Mouse (Mus musculus) midbrain, embryonic 13.5 days (tissue): Measurements from ENCODE around the gene Whrn. TPM values are rescaled to one million over a fixed set of nuclear protein-coding genes. Genes with fewer than 3 reads are reported as not detected.

Experiments
- ATAC-seq: fragments of 200-750 bp; cut with Nextera tagmentation; 2 replicates; pipeline ENCODE4 v1.8.0; 2017; ENCODE audit warnings: mild to moderate bottlenecking, moderate TSS enrichment, moderate library complexity
- H3K27ac ChIP-seq: fragments of 300-500 bp; sonication (generic); 2 replicates; pipeline ENCODE4 v1.5.1; 2015; ENCODE audit warnings: inconsistent platforms, mild to moderate bottlenecking, moderate library complexity
- H3K27me3 ChIP-seq: fragments of 300-500 bp; sonication (generic); 2 replicates; pipeline ENCODE4 v1.6.1; 2015; ENCODE audit warnings: mild to moderate bottlenecking, inconsistent platforms
- H3K36me3 ChIP-seq: fragments of 300-500 bp; sonication (generic); 2 replicates; pipeline ENCODE4 v1.6.1; 2015; ENCODE audit warnings: mild to moderate bottlenecking, inconsistent platforms
- H3K4me1 ChIP-seq: fragments of 300-500 bp; sonication (generic); replicated peaks from 2 replicates; pipeline ENCODE4 v1.6.1; 2015; ENCODE audit warnings: inconsistent platforms
- H3K4me2 ChIP-seq: fragments of 300-500 bp; sonication (generic); replicated peaks from 2 replicates; pipeline ENCODE4 v1.6.1; 2015; ENCODE audit warnings: moderate library complexity, mild to moderate bottlenecking, inconsistent platforms
- H3K4me3 ChIP-seq: fragments of 300-500 bp; sonication (generic); replicated peaks from 2 replicates; pipeline ENCODE4 v1.5.1; 2015; ENCODE audit warnings: mild to moderate bottlenecking, inconsistent platforms
- H3K9ac ChIP-seq: fragments of 300-500 bp; sonication (generic); replicated peaks from 2 replicates; pipeline ENCODE4 v1.6.1; 2015; ENCODE audit warnings: mild to moderate bottlenecking, inconsistent platforms
- H3K9me3 ChIP-seq: fragments of 300-500 bp; sonication (generic); 2 replicates; pipeline ENCODE4 v1.6.1; 2016; ENCODE audit warnings: mild to moderate bottlenecking, inconsistent platforms
- WGBS: fragments of 180-500 bp; shearing (Covaris S2); methylation state at CpG from one replicate; pipeline ENCODE4 v1.1.7; 2015; 5-methylcytosine and 5-hydroxymethylcytosine counted together
- polyA plus RNA-seq: library from polyadenylated mRNA; unstranded; fragments of >200 nt; fragmentation: Nextera tagmentation; extraction: Ambion mirVana; gene quantifications from 2 replicates; pipeline ENCODE4 v1.2.1, GENCODE M21; 2015

Gene Whrn
- 6.6 and 10.3 TPM in 2 replicates for polyA plus RNA-seq

GRCm38 (mm10) chr4:63495915-63496278, at the start of gene Whrn:
TSS of gene Whrn (minus strand) at chr4:63495991.
- Histone ChIP-seq H3K4me1 (peaks cover 60% of the 10 kb centered on the region), H3K27ac (no peak within 1 kb of the TSS), H3K4me2 (peak within 1 kb of the TSS; percentile 89), H3K36me3 (no peaks in the 10 kb centered on the region), H3K9ac (peak within 1 kb of the TSS; percentile 66), H3K9me3 (no peaks in the 10 kb centered on the region), H3K4me3 (peak within 1 kb of the TSS; percentile 58), H3K27me3 (peaks cover 2% of the 10 kb centered on the region; the same call in 1 of the 2 replicates)
- 0% methylated on average over 26 of the region's 34 CpGs for WGBS
- ATAC-seq = peak; percentile 91

- Histone ChIP-seq H3K36me3 (peaks cover 17% of the 10 kb centered on the region), H3K4me3 (peak overlapping the region; percentile 78), H3K4me2 (peak overlapping the region; percentile 81), H3K27ac (peak overlapping the region; percentile 82), H3K4me1 (peaks cover 34% of the 10 kb centered on the region), H3K9ac (peak overlapping the region; percentile 91), H3K27me3 (no peaks in the 10 kb centered on the region), H3K9me3 (no peaks in the 10 kb centered on the region)
- peak; percentile 1; the same call in 1 of the 2 replicates for ATAC-seq
- WGBS = 12% methylated on average over 26 of the region's 26 CpGs
Observed at GRCm38 (mm10) chr4:63545231-63545958, 49.6 kb upstream of the Whrn start.

DNA sequence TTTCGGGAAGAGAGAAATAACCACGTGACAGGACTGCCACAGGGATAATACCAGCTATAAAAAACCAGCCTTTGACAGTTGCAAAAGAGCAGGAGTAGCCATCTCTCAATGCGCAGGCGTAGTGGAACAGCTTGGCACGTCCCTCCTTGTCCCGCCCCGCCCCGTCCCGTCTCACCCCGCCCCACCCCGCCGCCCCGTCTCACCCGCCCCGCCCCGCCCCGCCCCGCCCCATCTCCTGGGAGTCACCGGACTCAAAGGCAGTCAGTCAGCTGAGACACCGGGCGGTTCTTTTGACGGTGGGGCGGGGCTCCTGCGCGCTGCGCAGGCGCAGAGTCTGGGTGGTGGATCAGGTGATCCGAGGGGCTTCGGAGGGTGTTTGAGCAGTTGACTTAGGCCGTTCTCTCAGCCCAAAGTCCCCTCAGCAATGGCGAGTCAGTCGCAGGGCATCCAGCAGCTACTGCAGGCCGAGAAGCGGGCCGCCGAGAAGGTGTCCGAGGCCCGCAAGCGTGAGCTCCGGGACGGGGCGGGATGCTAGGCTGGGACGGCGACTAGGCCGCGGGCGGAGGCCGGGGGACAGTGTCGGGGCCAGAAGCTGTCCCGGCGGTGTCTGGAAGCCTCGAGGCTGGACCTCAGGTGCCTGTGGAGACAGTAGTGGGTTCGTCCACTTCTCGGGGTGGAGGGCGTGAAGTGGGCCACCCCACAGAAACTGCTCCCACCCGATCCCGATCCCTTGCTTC, 48.9 kb upstream of the Whrn start, which contains the start of gene Atp6v1g1:
Gene Atp6v1g1, plus strand, starts transcription at position 279 of the 737 bp plus-strand sequence.
- Histone ChIP-seq H3K4me1 (peaks cover 34% of the 10 kb centered on the region), H3K27me3 (no peaks in the 10 kb centered on the region), H3K9ac (peak within 1 kb of the TSS; percentile 91), H3K27ac (peak within 1 kb of the TSS; percentile 82), H3K4me3 (peak within 1 kb of the TSS; percentile 78), H3K9me3 (no peaks in the 10 kb centered on the region), H3K4me2 (peak within 1 kb of the TSS; percentile 81), H3K36me3 (peaks cover 14% of the 10 kb centered on the region)
- ATAC-seq = peak; percentile 97
- under 1% methylated on average over 52 of the region's 57 CpGs for WGBS

DNA sequence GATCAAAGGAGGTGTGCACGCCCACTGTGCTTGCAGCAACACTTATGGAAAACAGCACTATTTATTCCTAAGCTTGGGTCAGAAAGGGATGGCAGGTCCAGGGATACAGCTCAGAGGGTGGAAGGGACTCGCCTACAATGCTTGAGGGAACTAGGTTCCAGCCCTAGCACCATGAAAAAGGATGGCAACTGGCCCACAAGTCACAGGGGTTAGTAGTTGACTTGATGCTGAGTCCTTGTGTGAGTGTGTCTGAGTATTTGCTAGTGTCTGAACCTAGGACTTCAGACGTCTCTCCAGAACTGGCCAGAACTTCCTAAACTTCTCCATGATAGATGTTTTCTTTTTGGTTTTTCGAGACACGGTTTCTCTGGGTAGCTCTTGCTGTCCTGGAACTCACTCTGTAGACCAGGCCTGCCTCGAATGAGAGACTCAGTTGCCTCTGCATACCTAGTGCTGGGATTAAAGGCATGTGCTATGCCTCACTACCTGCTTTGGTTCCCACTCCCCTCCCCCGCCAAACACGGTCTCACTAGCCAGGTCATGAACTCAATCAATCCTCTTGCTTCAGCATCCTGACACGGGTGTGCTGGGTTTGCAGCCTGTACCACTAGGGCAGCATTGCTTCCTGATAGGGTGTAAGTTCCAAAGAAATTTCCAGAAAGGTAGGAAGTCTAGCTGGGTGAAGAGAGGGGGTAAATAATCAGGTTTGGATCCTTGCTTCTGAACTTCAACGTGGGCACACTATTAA, 48.1 kb upstream of the Whrn start:
- Histone ChIP-seq H3K4me2 (peak overlapping the region; percentile 81), H3K9me3 (no peaks in the 10 kb centered on the region), H3K27ac (peak overlapping the region; percentile 82), H3K4me1 (peaks cover 37% of the 10 kb centered on the region), H3K9ac (no peak overlapping the region), H3K36me3 (peaks cover 7% of the 10 kb centered on the region), H3K27me3 (no peaks in the 10 kb centered on the region), H3K4me3 (peak overlapping the region; percentile 78)
- WGBS = 64% methylated on average over 10 of the region's 10 CpGs
- peak; percentile 75 for ATAC-seq

DNA sequence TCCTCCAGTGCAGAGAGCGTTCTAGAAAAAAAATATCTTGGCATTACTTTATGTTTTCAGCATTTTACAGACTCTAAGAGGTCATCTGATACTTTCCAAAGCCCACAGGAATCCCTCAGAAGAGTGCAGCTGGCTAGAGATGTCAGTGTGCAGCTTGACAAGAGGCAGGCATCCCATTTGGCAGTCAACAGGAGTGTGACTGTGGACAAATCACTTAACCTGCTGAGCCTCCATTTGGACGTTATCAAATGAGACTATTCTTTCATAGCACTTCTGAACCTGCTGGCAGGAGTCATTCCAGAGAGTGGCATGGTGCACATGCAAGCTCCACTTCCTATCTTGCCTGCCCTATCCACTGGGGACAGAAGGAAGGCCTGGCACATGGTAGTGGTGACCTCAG, 46.4 kb upstream of the Whrn start:
- Histone ChIP-seq H3K27ac (no peak overlapping the region), H3K9me3 (no peaks in the 10 kb centered on the region), H3K27me3 (no peaks in the 10 kb centered on the region), H3K4me3 (no peak overlapping the region), H3K4me2 (no peak overlapping the region), H3K4me1 (peaks cover 32% of the 10 kb centered on the region), H3K9ac (no peak overlapping the region), H3K36me3 (no peaks in the 10 kb centered on the region)
- 79% methylated on average over 2 of the region's 2 CpGs for WGBS
- ATAC-seq = no peak

DNA sequence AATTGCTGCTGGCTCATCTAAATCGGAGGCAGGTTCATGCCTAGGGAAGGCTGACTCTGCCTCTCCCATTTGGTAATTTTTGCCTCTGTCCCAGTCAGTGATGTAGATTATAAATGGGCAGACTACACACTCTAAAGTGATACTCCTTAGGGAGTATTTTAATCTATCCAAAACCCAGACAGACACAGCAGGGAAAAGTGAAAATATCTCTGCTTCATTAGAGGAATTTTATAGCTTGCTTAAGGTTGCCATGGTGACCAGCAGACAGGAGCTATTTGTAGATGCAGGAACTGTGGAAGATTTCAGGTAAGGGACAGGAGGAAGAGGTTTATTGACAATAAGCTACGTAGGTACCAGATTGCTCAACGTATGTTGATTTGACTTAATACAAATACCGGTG, 41.8 kb upstream of the Whrn start:
- Histone ChIP-seq H3K36me3 (no peaks in the 10 kb centered on the region), H3K4me3 (no peak overlapping the region), H3K9ac (no peak overlapping the region), H3K9me3 (no peaks in the 10 kb centered on the region), H3K27ac (no peak overlapping the region), H3K4me1 (0 out of 2 replicates have a peak, but pooled peaks cover 8% of the 10 kb centered on the region), H3K4me2 (no peak overlapping the region), H3K27me3 (no peaks in the 10 kb centered on the region)
- no peak for ATAC-seq
- WGBS = 80% methylated on average over 4 of the region's 4 CpGs

- H3K27ac ChIP-seq = no peak overlapping the region
- no peak overlapping the region for H3K9ac ChIP-seq
- WGBS = 83% methylated on average over 7 of the region's 7 CpGs
- no peak overlapping the region for H3K4me3 ChIP-seq
- no peaks in the 10 kb centered on the region for H3K4me1 ChIP-seq
- ATAC-seq = no peak
- no peaks in the 10 kb centered on the region for H3K9me3 ChIP-seq
- H3K27me3 ChIP-seq = no peaks in the 10 kb centered on the region
- H3K36me3 ChIP-seq = no peaks in the 10 kb centered on the region
- H3K4me2 ChIP-seq = no peak overlapping the region
Observed at GRCm38 (mm10) chr4:63530409-63530808, 34.6 kb upstream of the Whrn start.

DNA sequence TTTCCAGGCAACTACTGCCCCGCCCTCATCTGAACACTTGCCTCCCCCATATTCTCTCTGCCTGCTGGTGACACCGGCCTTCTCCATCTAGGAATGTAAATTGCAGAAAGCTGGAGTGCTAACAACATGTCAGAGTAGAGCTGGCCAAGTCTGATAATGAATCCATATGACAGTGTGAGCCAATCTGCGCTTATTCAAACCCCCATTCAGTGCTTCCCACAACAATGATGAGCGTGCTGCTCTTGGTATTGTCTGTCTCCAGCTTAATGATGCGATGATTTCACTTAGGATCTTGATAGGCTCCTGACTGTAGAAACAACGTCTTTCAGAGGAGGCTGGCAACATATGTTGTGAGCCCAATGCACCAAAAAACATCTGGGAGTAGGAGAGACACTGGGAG, 33.2 kb upstream of the Whrn start:
- Histone ChIP-seq H3K27ac (no peak overlapping the region), H3K4me3 (no peak overlapping the region), H3K36me3 (no peaks in the 10 kb centered on the region), H3K4me2 (no peak overlapping the region), H3K9me3 (no peaks in the 10 kb centered on the region), H3K27me3 (no peaks in the 10 kb centered on the region), H3K9ac (no peak overlapping the region), H3K4me1 (no peaks in the 10 kb centered on the region)
- ATAC-seq = 0 out of 2 replicates have a peak, but pooled peaks have one; percentile 40
- 77% methylated on average over 6 of the region's 6 CpGs for WGBS

DNA sequence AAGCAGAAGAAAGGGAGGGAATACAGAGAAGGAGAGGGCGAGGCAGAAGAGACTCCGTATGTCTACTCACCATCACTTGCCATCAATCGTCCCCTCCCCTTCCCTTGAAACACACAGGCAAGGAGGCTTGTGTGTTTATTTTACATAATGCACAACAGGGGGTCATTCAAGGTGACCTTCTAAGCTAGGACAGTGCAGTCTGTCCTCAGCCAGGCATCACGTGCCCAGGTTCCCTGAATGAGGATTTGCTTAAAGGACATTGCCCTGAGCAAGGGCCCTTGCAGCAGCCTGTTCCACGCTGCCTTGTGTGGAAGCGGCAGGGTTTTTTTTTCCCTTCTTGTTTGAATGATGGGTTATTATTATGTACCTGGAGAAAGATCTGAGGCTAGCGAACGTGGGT, 29.7 kb upstream of the Whrn start:
- Histone ChIP-seq H3K4me2 (no peak overlapping the region), H3K27ac (no peak overlapping the region), H3K9ac (no peak overlapping the region), H3K27me3 (no peaks in the 10 kb centered on the region), H3K4me3 (no peak overlapping the region), H3K36me3 (no peaks in the 10 kb centered on the region), H3K4me1 (no peaks in the 10 kb centered on the region), H3K9me3 (no peaks in the 10 kb centered on the region)
- 67% methylated on average over 8 of the region's 8 CpGs for WGBS
- no peak for ATAC-seq

GRCm38 (mm10) chr4:63521813-63522419, 26.1 kb upstream of the Whrn start:
- Histone ChIP-seq H3K4me3 (no peak overlapping the region), H3K9me3 (no peaks in the 10 kb centered on the region), H3K9ac (no peak overlapping the region), H3K4me1 (no peaks in the 10 kb centered on the region), H3K27me3 (no peaks in the 10 kb centered on the region), H3K36me3 (no peaks in the 10 kb centered on the region), H3K27ac (no peak overlapping the region), H3K4me2 (no peak overlapping the region)
- 84% methylated on average over 2 of the region's 2 CpGs for WGBS
- ATAC-seq = no peak

DNA sequence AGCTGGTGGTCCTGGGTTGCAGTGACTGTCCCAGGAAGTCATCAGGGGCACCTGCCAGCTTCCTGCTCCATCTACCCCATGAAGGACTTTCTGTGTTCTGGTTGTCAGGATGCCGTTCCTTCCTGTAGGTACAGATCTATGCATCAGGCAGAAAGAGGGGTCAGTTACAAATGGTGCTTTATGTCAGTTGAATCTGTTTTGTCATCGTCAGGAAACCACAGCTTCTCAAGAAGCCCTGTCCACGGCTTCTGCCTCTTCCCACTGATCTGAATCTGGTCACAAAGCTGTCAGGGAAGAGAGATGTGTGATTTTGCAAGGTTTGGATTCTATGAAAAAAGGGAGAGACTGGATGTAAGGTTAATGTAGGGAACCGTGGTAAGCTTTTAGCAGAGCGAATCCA, 19.2 kb upstream of the Whrn start:
- Histone ChIP-seq H3K36me3 (no peaks in the 10 kb centered on the region), H3K4me1 (no peaks in the 10 kb centered on the region), H3K27ac (no peak overlapping the region), H3K9me3 (no peaks in the 10 kb centered on the region), H3K9ac (no peak overlapping the region), H3K27me3 (no peaks in the 10 kb centered on the region), H3K4me2 (no peak overlapping the region), H3K4me3 (no peak overlapping the region)
- WGBS = 89% methylated on average over 5 of the region's 5 CpGs
- no peak for ATAC-seq
